Comparison of ENCODE assay signal across 8 mouse cellular contexts in the genomic region with DNA sequence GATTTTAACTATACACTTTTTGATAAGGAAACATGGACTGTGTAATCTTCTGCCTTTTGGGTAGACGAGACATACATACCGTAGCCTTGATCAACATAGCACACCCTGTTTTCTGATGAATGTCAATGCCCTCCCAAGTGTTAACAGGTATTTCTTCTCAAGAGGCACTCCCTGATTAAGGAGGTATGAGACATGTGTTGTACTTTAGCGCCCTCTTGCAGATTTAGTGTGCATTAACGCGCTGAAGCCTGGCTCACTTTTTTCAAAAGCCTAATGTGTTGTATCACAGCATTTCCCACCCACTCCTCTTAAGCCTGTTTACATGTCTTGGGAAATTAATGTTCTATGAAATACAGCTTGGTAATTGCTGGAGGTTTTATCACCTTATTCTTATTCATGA. TPM values are rescaled to one million over a fixed set of nuclear protein-coding genes. Genes with fewer than 3 reads are reported as not detected.
A peak's percentile ranks its signal among the peaks of the same experiment; 100 is the strongest.
DNase-seq lines count a peak whose midpoint lies in the region; ATAC-seq lines count a peak whose summit lies in the region.

No protein-coding gene starts in this region.

- peak; percentile 72 for ATAC-seq in frontal cortex, adult (ENCODE audit: low TSS enrichment)
- peak; percentile 54; the same call in 1 of the 2 replicates for ATAC-seq in common myeloid progenitor, adult 5-6 weeks (replicated peaks; ENCODE audit: low read depth, poor library complexity, severe bottlenecking)

- no peak for DNase-seq in frontal cortex, postnatal 25 days (ENCODE audit: low spot score in 2 of 2)
- DNase-seq in right cerebral cortex, adult 2 months (ENCODE audit: low spot score in 2 of 2): peak; percentile 33 to 49
- no peak for DNase-seq in right cerebral cortex, postnatal 14 days
- DNase-seq in left cerebral cortex, postnatal 36 days (ENCODE audit: low spot score in 2 of 2): peak; percentile 6 to 11
- peak; percentile 63 for DNase-seq in splenic B cell, adult 2 months (ENCODE audit: low read depth, low spot score)
- DNase-seq in gastrocnemius, adult 8-10 months (ENCODE audit: low spot score in 2 of 2): no peak

- H3K27me3 ChIP-seq in splenic B cell, adult 2 months (ENCODE audit: control insufficient read depth, insufficient read depth, low read length, poor library complexity, severe bottlenecking): no peaks in the 10 kb centered on the region

- intact Hi-C loops in left cerebral cortex, postnatal 36 days (cut with DNase I): no loop called here

- no peaks in the 10 kb centered on the region for H3K36me3 ChIP-seq in splenic B cell, adult 2 months (ENCODE audit: control insufficient read depth, insufficient read depth, low read length, poor library complexity, severe bottlenecking)

RNA-seq across cellular contexts. Expression of gene Mtmr1, which starts 17.0 kb away (rescaled TPM):
- 25.7 and 36.2 TPM in 2 replicates for total RNA-seq in common myeloid progenitor, adult 5-6 weeks (2017)
- total RNA-seq in left cerebral cortex, postnatal 36 days (2021): 10 to 100 TPM; 39.5 to 47.0 TPM
- total RNA-seq in gastrocnemius, adult 8-10 months (2022): 10 to 100 TPM; 36.7 to 44.8 (median 40.1) TPM

Comparison
In these comparisons a context has a peak if more than half of its experiments do, and no peak if none do; other contexts are left out.
1. DNase-seq: peak in right cerebral cortex, adult 2 months (2 of 2), left cerebral cortex, postnatal 36 days (2 of 2) and splenic B cell, adult 2 months (single experiment); none in frontal cortex, postnatal 25 days (0 of 2), right cerebral cortex, postnatal 14 days (single experiment) and gastrocnemius, adult 8-10 months (0 of 2).